Mouse (Mus musculus): ENCODE results near the gene Agbl2. TPM values are rescaled to one million over a fixed set of nuclear protein-coding genes. Genes with fewer than 3 reads are reported as not detected.

The Agbl2 gene
- total RNA-seq, 2 experiments from 2014 or later = 0.53 to 0.63 TPM

GRCm38 (mm10) chr2:90870136-90870601 lies 87.6 kb downstream of the Agbl2 start:
- DNase-seq (ENCODE audit: low spot score in 2 of 2) = peak in 1 of 2 experiments; percentile 75

- no peak for DNase-seq (ENCODE audit: low spot score in 2 of 2)
Measured at GRCm38 (mm10) chr2:90871180-90871961, 88.8 kb downstream of the Agbl2 start.

- DNase-seq (ENCODE audit: low spot score in 2 of 2) = no peak
Measured at GRCm38 (mm10) chr2:90874025-90874424, 91.5 kb downstream of the Agbl2 start.

GRCm38 (mm10) chr2:90875239-90875638 lies 92.7 kb downstream of the Agbl2 start:
- no peak for DNase-seq (ENCODE audit: low spot score in 2 of 2)

- DNase-seq (ENCODE audit: low spot score in 2 of 2) = no peak
Measured at GRCm38 (mm10) chr2:90877584-90878259, 95.2 kb downstream of the Agbl2 start.

- DNase-seq (ENCODE audit: low spot score in 2 of 2) = no peak
Measured at GRCm38 (mm10) chr2:90879419-90879818, 96.9 kb downstream of the Agbl2 start.

GRCm38 (mm10) chr2:90880144-90880785 lies 97.7 kb downstream of the Agbl2 start:
- DNase-seq (ENCODE audit: low spot score in 2 of 2) = no peak

GRCm38 (mm10) chr2:90881824-90882223 lies 99.3 kb downstream of the Agbl2 start:
- DNase-seq (ENCODE audit: low spot score in 2 of 2) = no peak

Other genes with a start within 250 kb of the Agbl2 start
- 100 to 1,000 TPM in 1 of 2 experiments, 10 to 100 TPM in 1; 99.3 to 104 TPM for gene Ptprj, start 202.1 kb upstream of the Agbl2 start, total RNA-seq (2021)
- gene Nup160, start 105.5 kb upstream of the Agbl2 start, total RNA-seq (2021) = 10 to 100 TPM; 12.0 to 12.6 TPM
- 10 to 100 TPM; 48.5 to 50.2 TPM for gene Fnbp4, start 37.4 kb upstream of the Agbl2 start, total RNA-seq (2021)
- 100 to 1,000 TPM in 1 of 2 experiments, 10 to 100 TPM in 1; 96.8 to 106 TPM for gene Mtch2, start 64.4 kb downstream of the Agbl2 start, total RNA-seq (2021)
- 100 to 1,000 TPM; 275 to 295 TPM for gene C1qtnf4, start 103.1 kb downstream of the Agbl2 start, total RNA-seq (2021)
- 10 to 100 TPM; 48.0 to 57.1 TPM for gene Kbtbd4, start 122.0 kb downstream of the Agbl2 start, total RNA-seq (2021)
- 100 to 1,000 TPM; 253 to 266 TPM for gene Ndufs3, start 122.1 kb downstream of the Agbl2 start, total RNA-seq (2021)
- 100 to 1,000 TPM; 132 to 148 TPM for gene Celf1, start 157.7 kb downstream of the Agbl2 start, total RNA-seq (2021)

All from left cerebral cortex, adult 18-20 months (tissue).